Mouse (Mus musculus): ENCODE data around the gene Eln. TPM values are rescaled to one million over a fixed set of nuclear protein-coding genes. Genes with fewer than 3 reads are reported as not detected.

Gene Eln
- polyA plus RNA-seq, 1 experiment, result 14.0 TPM

DNA sequence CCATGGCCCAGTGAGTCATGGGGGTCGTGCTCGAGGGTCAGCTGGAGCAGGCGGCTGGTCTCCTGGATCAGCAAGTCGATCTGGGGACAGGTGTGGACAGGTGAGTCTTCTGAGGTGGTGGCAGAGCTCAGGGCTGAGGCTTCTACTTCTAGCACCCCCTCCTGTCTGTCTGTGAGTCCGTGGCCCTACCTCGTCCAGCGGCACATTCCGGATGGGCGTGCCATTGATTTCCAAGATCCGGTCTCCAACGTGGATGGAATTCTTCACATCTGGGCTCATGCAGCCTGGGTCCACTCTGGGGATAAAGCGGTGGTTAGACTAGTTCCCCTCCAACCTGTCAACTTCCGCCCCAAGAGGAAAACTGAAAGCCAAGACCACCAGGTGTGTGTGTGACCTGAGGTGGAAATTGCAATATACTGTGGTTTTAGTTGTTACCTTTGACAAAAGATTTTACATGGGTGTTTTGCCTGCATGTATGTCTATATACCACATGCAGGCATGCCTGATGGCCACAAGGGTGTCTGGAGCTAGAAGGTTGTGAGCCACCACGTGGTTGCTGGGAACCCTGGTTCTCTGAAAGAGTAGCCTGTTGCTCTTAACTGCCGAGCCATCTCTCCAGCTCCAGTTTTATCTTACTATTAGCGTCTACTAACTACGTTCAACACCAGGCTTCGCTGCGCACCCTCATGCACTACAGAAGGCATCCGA, 78.0 kb downstream of the Eln start:
- Histone ChIP-seq H3K4me1 (ENCODE audit: control insufficient read depth, insufficient read depth, insufficient read length, low read length) (no peaks in the 10 kb centered on the region), H3K27me3 (ENCODE audit: control insufficient read depth, insufficient read depth, low read length) (no peaks in the 10 kb centered on the region)
- 80% methylated on average over 20 of the region's 20 CpGs for WGBS

DNA sequence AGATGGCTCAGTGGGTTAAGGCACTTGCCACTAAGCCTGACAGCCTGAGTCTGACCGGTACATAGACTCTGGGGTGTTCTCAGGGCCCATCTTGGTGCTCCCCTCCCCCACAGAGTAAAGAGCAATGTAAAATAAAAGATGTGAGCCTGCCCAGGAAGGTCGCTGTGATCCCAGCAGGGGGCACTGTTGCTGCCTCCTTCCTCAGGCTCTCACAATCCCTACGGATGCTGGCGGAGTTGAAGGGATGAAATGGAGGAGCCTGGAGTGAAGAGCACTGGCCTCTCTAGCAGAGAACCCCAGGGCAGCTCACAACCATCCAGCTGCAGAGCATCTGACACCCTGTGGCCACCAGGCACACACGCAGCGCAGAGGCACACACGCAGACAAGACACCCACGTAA, 78.6 kb downstream of the Eln start:
- H3K27ac ChIP-seq (ENCODE audit: insufficient read depth, low read depth, low read length), result no peak overlapping the region
- TF ChIP-seq POLR2A (IDR thresholded peaks at IDR 0.05; ENCODE audit: low read depth, low read length) (no peak), CTCF (IDR thresholded peaks at IDR 0.05; ENCODE audit: extremely low read depth, insufficient read length, insufficient replicate concordance, low read depth, low read length) (peak; percentile 61; the same call in 1 of the 2 replicates)
- 64% methylated on average over 8 of the region's 8 CpGs for WGBS
- H3K4me3 ChIP-seq (ENCODE audit: low read depth, low read length), result no peak overlapping the region
- no peaks in the 10 kb centered on the region for H3K27me3 ChIP-seq (ENCODE audit: control insufficient read depth, insufficient read depth, low read length)
- no peaks in the 10 kb centered on the region for H3K36me3 ChIP-seq (ENCODE audit: control insufficient read depth, insufficient read depth, low read length)
- no peaks in the 10 kb centered on the region for H3K4me1 ChIP-seq (ENCODE audit: control insufficient read depth, insufficient read depth, insufficient read length, low read length)

More for the DNA sequence above, 78.0 kb downstream of the Eln start:
- Histone ChIP-seq H3K27ac (ENCODE audit: insufficient read depth, low read depth, low read length) (no peak overlapping the region), H3K36me3 (ENCODE audit: control insufficient read depth, insufficient read depth, low read length) (no peaks in the 10 kb centered on the region), H3K4me3 (ENCODE audit: low read depth, low read length) (no peak overlapping the region)
- TF ChIP-seq CTCF (IDR thresholded peaks at IDR 0.05; ENCODE audit: extremely low read depth, insufficient read length, insufficient replicate concordance, low read depth, low read length) (no peak), POLR2A (IDR thresholded peaks at IDR 0.05; ENCODE audit: low read depth, low read length) (no peak)

DNA sequence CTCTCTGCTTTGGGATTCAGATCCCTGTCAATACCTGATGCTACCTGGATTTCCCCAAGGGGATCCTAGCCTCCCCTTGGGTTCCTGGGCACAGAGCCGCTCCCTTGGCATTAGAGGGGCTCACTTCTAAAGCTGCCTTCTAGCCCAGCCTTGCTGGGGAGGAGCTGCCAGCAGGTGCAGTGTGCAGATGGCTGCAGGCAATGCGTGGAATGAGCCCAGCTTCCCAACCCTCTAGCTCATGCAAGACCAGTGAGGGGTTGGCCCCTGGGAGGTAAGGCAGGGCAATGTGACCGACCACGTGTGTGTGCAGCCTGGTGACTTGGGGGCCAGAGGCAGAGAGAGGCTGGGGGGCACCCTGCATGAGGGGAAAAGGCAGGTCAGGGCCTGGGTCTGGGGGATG, 90.4 kb downstream of the Eln start:
- no peaks in the 10 kb centered on the region for H3K27me3 ChIP-seq (ENCODE audit: control insufficient read depth, insufficient read depth, low read length)
- 85% methylated on average over 4 of the region's 4 CpGs for WGBS

More for the DNA sequence above, 90.4 kb downstream of the Eln start:
- Histone ChIP-seq H3K27ac (ENCODE audit: insufficient read depth, low read depth, low read length) (no peak overlapping the region), H3K4me1 (ENCODE audit: control insufficient read depth, insufficient read depth, insufficient read length, low read length) (no peaks in the 10 kb centered on the region), H3K4me3 (ENCODE audit: low read depth, low read length) (no peak overlapping the region), H3K36me3 (ENCODE audit: control insufficient read depth, insufficient read depth, low read length) (no peaks in the 10 kb centered on the region; the same call in 1 of the 2 replicates)
- TF ChIP-seq CTCF (IDR thresholded peaks at IDR 0.05; ENCODE audit: extremely low read depth, insufficient read length, insufficient replicate concordance, low read depth, low read length) (no peak), POLR2A (IDR thresholded peaks at IDR 0.05; ENCODE audit: low read depth, low read length) (no peak)

Other genes with a start within 250 kb of the Eln start
- 24.0 and 43.4 TPM in 2 replicates for gene Clip2, start 194.9 kb downstream of the Eln start, polyA plus RNA-seq (2012; rRNA removed)
- 1.6 and 3.1 TPM in 2 replicates for gene Syna, start 187.2 kb downstream of the Eln start, polyA plus RNA-seq (2012; rRNA removed)
- gene Rfc2, start 166.0 kb downstream of the Eln start, polyA plus RNA-seq (2012; rRNA removed), result 15.1 and 35.4 TPM in 2 replicates
- gene Lat2, start 132.3 kb downstream of the Eln start, polyA plus RNA-seq (2012; rRNA removed), result 4.0 and 6.9 TPM in 2 replicates
- gene Eif4h, start 107.8 kb downstream of the Eln start, polyA plus RNA-seq (2012; rRNA removed), result 99.4 and 256 TPM in 2 replicates
- 6.4 and 6.8 TPM in 2 replicates for gene Limk1, start 58.7 kb downstream of the Eln start, polyA plus RNA-seq (2012; rRNA removed)
- gene Tmem270, start 159.4 kb upstream of the Eln start, polyA plus RNA-seq (2012; rRNA removed), result not detected in 2 replicates
- not detected in 2 replicates for gene Cldn13, start 168.2 kb upstream of the Eln start, polyA plus RNA-seq (2012; rRNA removed)
- gene Mettl27, start 185.0 kb upstream of the Eln start, polyA plus RNA-seq (2012; rRNA removed), result 8.2 and 21.4 TPM in 2 replicates
- gene Cldn4, start 199.6 kb upstream of the Eln start, polyA plus RNA-seq (2012; rRNA removed), result 112 and 571 TPM in 2 replicates
- 1,043 and 2,448 TPM in 2 replicates for gene Cldn3, start 238.9 kb upstream of the Eln start, polyA plus RNA-seq (2012; rRNA removed)